Mouse (Mus musculus) heart, adult 2 months (tissue): ENCODE results near the gene Gm42791.

Source experiments
- CTCF ChIP-seq: fragments of 200-600 bp; IDR thresholded peaks from 2 replicates; pipeline ENCODE4 v1.8.1; 2022; ENCODE audit warnings: antibody characterized with exemption, mild to moderate bottlenecking, moderate library complexity
- EP300 ChIP-seq: fragments of 200-500 bp; IDR thresholded peaks from 2 replicates; pipeline ENCODE4 v1.6.1; 2011; ENCODE audit warnings: low read depth, low read length, control low read depth; ENCODE audit not compliant: insufficient read depth
- POLR2A ChIP-seq: fragments of 200-500 bp; IDR thresholded peaks from 2 replicates; pipeline ENCODE4 v1.6.1; 2011; ENCODE audit warnings: mild to moderate bottlenecking, low read depth, low read length, control low read depth; ENCODE audit not compliant: insufficient read depth

DNA sequence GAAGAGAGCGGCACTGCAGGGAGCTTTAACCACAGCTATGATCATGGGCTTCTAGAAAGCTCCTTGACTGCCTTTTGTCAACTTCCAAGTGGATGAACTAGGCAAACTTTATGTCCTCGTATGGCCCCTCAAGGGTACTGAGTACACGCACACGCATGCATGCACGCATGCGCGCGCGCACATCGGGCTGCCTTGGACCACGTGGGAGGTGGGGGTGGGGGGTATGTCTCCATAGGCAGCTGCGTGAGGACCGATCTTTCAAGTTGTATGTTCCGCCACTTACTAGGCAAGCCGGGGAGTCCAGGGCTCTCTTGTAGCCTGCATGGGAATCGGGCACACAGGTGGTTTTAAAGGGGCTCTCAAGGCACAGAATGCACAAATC lies 25.7 kb upstream of the Gm42791 start:
- TF ChIP-seq POLR2A (no peak), CTCF (no peak), EP300 (no peak)
